Mouse (Mus musculus): ENCODE measurements around the gene Cfap298. TPM values are rescaled to one million over a fixed set of nuclear protein-coding genes. Genes with fewer than 3 reads are reported as not detected.

Gene Cfap298
- polyA plus RNA-seq, 1 experiment: 9.4 TPM

- 58% methylated on average over 10 of the region's 10 CpGs for WGBS
- no peak for DNase-seq (ENCODE audit: low read depth, low spot score)
Measured at GRCm38 (mm10) chr16:90921471-90922159, 13.3 kb downstream of the Cfap298 start.

- WGBS: 82% methylated on average over 8 of the region's 8 CpGs
- DNase-seq (ENCODE audit: low read depth, low spot score): no peak
Measured at GRCm38 (mm10) chr16:90917156-90917555, 17.8 kb downstream of the Cfap298 start.

- 20% methylated on average over 12 of the region's 12 CpGs for WGBS
- DNase-seq (ENCODE audit: low read depth, low spot score): no peak
Measured at GRCm38 (mm10) chr16:90916040-90916481, 18.9 kb downstream of the Cfap298 start.

- DNase-seq (ENCODE audit: low read depth, low spot score): no peak
- WGBS: 64% methylated on average over 13 of the region's 13 CpGs
Measured at GRCm38 (mm10) chr16:90911766-90912165, 23.1 kb downstream of the Cfap298 start.

- DNase-seq (ENCODE audit: low read depth, low spot score): no peak
- WGBS: 78% methylated on average over 17 of the region's 17 CpGs
Measured at GRCm38 (mm10) chr16:90910855-90911533, 23.9 kb downstream of the Cfap298 start.

- 66% methylated on average over 7 of the region's 7 CpGs for WGBS
- no peak for DNase-seq (ENCODE audit: low read depth, low spot score)
Measured at GRCm38 (mm10) chr16:90907250-90907649, 27.7 kb downstream of the Cfap298 start.

GRCm38 (mm10) chr16:90903300-90903699, 31.6 kb downstream of the Cfap298 start:
- no peak for DNase-seq (ENCODE audit: low read depth, low spot score)
- WGBS: 55% methylated on average over 5 of the region's 5 CpGs

- no peak for DNase-seq (ENCODE audit: low read depth, low spot score)
- 53% methylated on average over 4 of the region's 4 CpGs for WGBS
Measured at GRCm38 (mm10) chr16:90901364-90901763, 33.5 kb downstream of the Cfap298 start.

- WGBS: 36% methylated on average over 12 of the region's 12 CpGs
- DNase-seq (ENCODE audit: low read depth, low spot score): no peak
Measured at GRCm38 (mm10) chr16:90899498-90899897, 35.4 kb downstream of the Cfap298 start.

- DNase-seq (ENCODE audit: low read depth, low spot score): no peak
- WGBS: 79% methylated on average over 3 of the region's 3 CpGs
Measured at GRCm38 (mm10) chr16:90897651-90898050, 37.3 kb downstream of the Cfap298 start.

- DNase-seq (ENCODE audit: low read depth, low spot score): no peak
- WGBS: 36% methylated on average over 9 of the region's 9 CpGs
Measured at GRCm38 (mm10) chr16:90893792-90894191, 41.1 kb downstream of the Cfap298 start.

GRCm38 (mm10) chr16:90893019-90893418, 41.9 kb downstream of the Cfap298 start:
- 78% methylated on average over 7 of the region's 7 CpGs for WGBS
- DNase-seq (ENCODE audit: low read depth, low spot score): no peak

GRCm38 (mm10) chr16:90892081-90892480, 42.8 kb downstream of the Cfap298 start:
- WGBS: 2% methylated on average over 8 of the region's 8 CpGs

GRCm38 (mm10) chr16:90891601-90892000, 43.3 kb downstream of the Cfap298 start:
- DNase-seq (ENCODE audit: low read depth, low spot score): no peak
- WGBS: 41% methylated on average over 14 of the region's 14 CpGs

More at GRCm38 (mm10) chr16:90892081-90892480, 42.8 kb downstream of the Cfap298 start:
- no peak for DNase-seq (ENCODE audit: low read depth, low spot score)

GRCm38 (mm10) chr16:90890683-90891082, 44.2 kb downstream of the Cfap298 start:
- WGBS: 77% methylated on average over 9 of the region's 9 CpGs
- no peak for DNase-seq (ENCODE audit: low read depth, low spot score)

- DNase-seq (ENCODE audit: low read depth, low spot score): no peak
- 50% methylated on average over 9 of the region's 9 CpGs for WGBS
Measured at GRCm38 (mm10) chr16:90885781-90886565, 48.9 kb downstream of the Cfap298 start.

- DNase-seq (ENCODE audit: low read depth, low spot score): no peak
- WGBS: 72% methylated on average over 2 of the region's 2 CpGs
Measured at GRCm38 (mm10) chr16:90885351-90885750, 49.6 kb downstream of the Cfap298 start.

GRCm38 (mm10) chr16:90882501-90882977, 52.4 kb downstream of the Cfap298 start:
- 56% methylated on average over 8 of the region's 8 CpGs for WGBS

GRCm38 (mm10) chr16:90878135-90878860, 56.6 kb downstream of the Cfap298 start:
- 49% methylated on average over 3 of the region's 3 CpGs for WGBS
- DNase-seq (ENCODE audit: low read depth, low spot score): peak; percentile 31

More at GRCm38 (mm10) chr16:90882501-90882977, 52.4 kb downstream of the Cfap298 start:
- DNase-seq (ENCODE audit: low read depth, low spot score): no peak
